Mouse (Mus musculus) heart, embryonic 15.5 days (tissue): ENCODE data around the gene Adam17. TPM values are rescaled to one million over a fixed set of nuclear protein-coding genes. Genes with fewer than 3 reads are reported as not detected.
"Not testable (repeated sequence)": the region's sequence is repeated elsewhere in the genome, so short reads cannot be mapped to it uniquely, and the experiment has no call there.

Experiments
- ATAC-seq: fragments of 200-750 bp; cut with Nextera tagmentation; replicated peaks from 2 replicates; pipeline ENCODE4 v1.8.0; 2017; ENCODE audit warnings: low read depth, moderate TSS enrichment; ENCODE audit not compliant: insufficient number of reproducible peaks, insufficient read depth, low FRiP score
- H3K27ac ChIP-seq: fragments of 300-500 bp; sonication (generic); 2 replicates; pipeline ENCODE4 v1.5.1; 2015; ENCODE audit warnings: mild to moderate bottlenecking, inconsistent platforms
- H3K27me3 ChIP-seq: fragments of 300-500 bp; sonication (generic); 2 replicates; pipeline ENCODE4 v1.6.1; 2015; ENCODE audit warnings: inconsistent platforms
- H3K36me3 ChIP-seq: fragments of 300-500 bp; sonication (generic); 2 replicates; pipeline ENCODE4 v1.6.1; 2015; ENCODE audit warnings: mild to moderate bottlenecking, inconsistent platforms
- H3K4me1 ChIP-seq: fragments of 300-500 bp; sonication (generic); replicated peaks from 2 replicates; pipeline ENCODE4 v1.6.1; 2015; ENCODE audit warnings: inconsistent platforms
- H3K4me2 ChIP-seq: fragments of 300-500 bp; sonication (generic); 2 replicates; pipeline ENCODE4 v1.6.1; 2015; ENCODE audit warnings: inconsistent platforms, mild to moderate bottlenecking, moderate library complexity
- H3K4me3 ChIP-seq: fragments of 300-500 bp; sonication (generic); 2 replicates; pipeline ENCODE4 v1.5.1; 2015; ENCODE audit warnings: mild to moderate bottlenecking, inconsistent platforms
- H3K9ac ChIP-seq: fragments of 300-500 bp; sonication (generic); 2 replicates; pipeline ENCODE4 v1.6.1; 2015; ENCODE audit warnings: mild to moderate bottlenecking, inconsistent platforms
- H3K9me3 ChIP-seq: fragments of 300-500 bp; sonication (generic); replicated peaks from 2 replicates; pipeline ENCODE4 v1.6.1; 2016; ENCODE audit warnings: inconsistent platforms
- WGBS: fragments of 180-500 bp; shearing (Covaris S2); methylation state at CpG from one replicate; pipeline ENCODE4 v1.1.7; 2015; ENCODE audit warnings: mixed read lengths; 5-methylcytosine and 5-hydroxymethylcytosine counted together
- polyA plus RNA-seq: library from polyadenylated mRNA; unstranded; fragments of >200 nt; fragmentation: Nextera tagmentation; extraction: Ambion mirVana; gene quantifications from 2 replicates; pipeline ENCODE4 v1.2.1, GENCODE M21; 2015

Adam17 gene
- polyA plus RNA-seq, 1 experiment from 2014 or later = 25.1 TPM

DNA sequence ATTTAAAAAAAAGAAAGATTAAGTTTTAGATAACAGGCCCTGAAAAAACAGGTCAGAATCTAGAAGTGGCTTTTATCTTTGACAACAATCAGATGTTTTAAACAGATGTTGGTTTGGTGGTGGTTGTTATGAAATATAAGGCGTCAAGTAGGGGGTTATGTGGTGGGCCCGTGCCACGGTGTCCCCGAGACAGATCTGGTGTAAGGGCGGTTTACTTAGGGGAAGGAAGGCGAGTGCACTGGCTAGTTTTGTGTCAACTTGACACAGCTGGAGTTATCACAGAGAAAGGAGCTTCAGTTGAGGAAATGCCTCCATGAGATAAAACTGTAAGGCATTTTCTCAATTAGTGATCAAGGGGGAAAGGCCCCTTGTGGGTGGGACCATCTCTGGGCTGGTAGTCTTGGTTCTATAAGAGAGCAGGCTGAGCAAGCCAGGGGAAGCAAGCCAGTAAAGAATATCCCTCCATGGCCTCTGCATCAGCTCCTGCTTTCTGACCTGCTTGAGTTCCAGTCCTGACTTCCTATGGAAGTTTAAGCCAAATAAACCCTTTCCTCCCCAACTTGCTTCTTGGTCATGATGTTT lies 5.4 kb upstream of the Adam17 start:
- H3K4me1 ChIP-seq, H3K36me3 ChIP-seq, H3K9me3 ChIP-seq, H3K27me3 ChIP-seq, H3K4me2 ChIP-seq, H3K27ac ChIP-seq, ATAC-seq, H3K4me3 ChIP-seq, H3K9ac ChIP-seq: not testable (repeated sequence)
- 66% methylated on average over 6 of the region's 6 CpGs for WGBS

DNA sequence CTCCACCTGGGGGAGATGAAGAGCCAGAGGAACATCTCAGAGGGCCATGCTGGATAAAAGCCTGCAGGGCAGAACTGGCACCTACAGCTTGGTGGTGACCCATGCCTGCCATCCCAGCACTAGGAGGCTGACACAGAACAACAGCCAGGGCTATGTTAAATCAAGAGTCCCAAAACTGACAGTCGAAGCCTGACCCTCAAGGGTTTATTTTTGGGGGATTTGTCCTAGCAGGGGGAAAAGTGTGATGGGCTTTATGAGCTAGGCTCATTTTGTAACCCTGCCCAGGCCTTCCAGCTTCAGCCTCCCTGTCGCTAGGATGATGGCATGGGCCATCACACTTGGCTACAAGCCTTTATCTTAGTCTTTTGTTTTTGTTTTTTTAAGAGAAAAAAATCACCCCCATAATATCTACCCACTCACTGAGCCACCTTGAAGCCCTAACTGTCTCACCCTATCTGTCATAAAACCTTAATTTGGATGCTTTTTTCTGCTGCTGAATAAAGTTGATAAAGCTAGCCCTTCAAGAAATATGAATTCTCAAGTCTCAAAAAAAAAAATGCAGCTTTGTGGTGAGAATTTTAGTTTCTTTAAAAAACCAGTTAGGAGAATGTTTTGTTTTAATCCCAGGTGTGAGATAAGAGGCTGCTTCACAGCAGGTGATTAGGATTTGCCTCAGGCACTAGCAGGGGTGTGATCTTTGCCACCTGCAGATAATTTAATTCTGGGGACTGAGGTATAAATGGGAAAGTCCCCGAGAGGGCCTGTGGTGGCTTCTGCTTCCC lies 2.1 kb upstream of the Adam17 start:
- H3K27ac ChIP-seq = no peak overlapping the region
- ATAC-seq = no peak
- H3K27me3 ChIP-seq = no peaks in the 10 kb centered on the region
- H3K9ac ChIP-seq = no peak overlapping the region
- 27% methylated on average over 3 of the region's 3 CpGs for WGBS
- no peak overlapping the region for H3K4me3 ChIP-seq
- no peak overlapping the region for H3K4me2 ChIP-seq
- no peaks in the 10 kb centered on the region for H3K36me3 ChIP-seq
- H3K9me3 ChIP-seq = no peaks in the 10 kb centered on the region
- peaks cover 8% of the 10 kb centered on the region; the same call in 1 of the 2 replicates for H3K4me1 ChIP-seq

DNA sequence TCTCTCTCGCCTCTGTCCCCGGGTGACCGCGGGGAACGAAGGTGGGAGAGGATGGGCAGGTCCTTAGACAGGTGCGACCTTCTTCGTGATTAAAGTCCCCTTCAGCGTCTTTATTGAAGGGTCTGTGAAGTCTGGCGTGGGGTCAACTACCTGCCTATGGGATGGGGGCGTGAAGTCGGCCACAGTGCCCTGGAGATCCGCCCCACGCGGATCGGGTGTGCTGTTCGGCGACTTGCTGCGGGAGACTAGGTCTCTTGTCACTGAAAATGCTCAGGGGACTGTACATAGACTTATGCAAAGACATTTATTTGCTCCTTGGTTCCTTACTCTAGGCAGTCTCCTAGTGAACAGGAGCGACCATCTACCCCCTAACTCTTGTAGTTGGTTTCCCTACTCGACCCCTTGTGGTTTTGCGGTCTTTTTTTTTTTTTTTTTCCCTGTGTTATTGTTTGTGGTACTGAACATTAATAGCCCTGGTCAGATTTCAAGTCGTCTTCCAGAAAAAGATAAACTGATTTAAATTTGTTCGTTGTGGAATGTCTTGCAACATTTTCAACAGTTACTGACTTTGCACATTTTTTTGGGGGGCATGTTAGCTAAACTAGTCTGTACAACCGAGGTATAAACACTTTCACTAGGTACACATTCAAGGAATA lies 516 bp upstream of the Adam17 start:
- peak overlapping the region; percentile 83 for H3K9ac ChIP-seq
- 2% methylated on average over 24 of the region's 24 CpGs for WGBS
- H3K4me3 ChIP-seq = peak overlapping the region; percentile 78
- peaks cover 8% of the 10 kb centered on the region; the same call in 1 of the 2 replicates for H3K4me1 ChIP-seq
- H3K27ac ChIP-seq = peak overlapping the region; percentile 96
- no peaks in the 10 kb centered on the region for H3K27me3 ChIP-seq
- H3K9me3 ChIP-seq = no peaks in the 10 kb centered on the region
- peak overlapping the region; percentile 84 for H3K4me2 ChIP-seq
- H3K36me3 ChIP-seq = no peaks in the 10 kb centered on the region
- ATAC-seq = peak; percentile 51

DNA sequence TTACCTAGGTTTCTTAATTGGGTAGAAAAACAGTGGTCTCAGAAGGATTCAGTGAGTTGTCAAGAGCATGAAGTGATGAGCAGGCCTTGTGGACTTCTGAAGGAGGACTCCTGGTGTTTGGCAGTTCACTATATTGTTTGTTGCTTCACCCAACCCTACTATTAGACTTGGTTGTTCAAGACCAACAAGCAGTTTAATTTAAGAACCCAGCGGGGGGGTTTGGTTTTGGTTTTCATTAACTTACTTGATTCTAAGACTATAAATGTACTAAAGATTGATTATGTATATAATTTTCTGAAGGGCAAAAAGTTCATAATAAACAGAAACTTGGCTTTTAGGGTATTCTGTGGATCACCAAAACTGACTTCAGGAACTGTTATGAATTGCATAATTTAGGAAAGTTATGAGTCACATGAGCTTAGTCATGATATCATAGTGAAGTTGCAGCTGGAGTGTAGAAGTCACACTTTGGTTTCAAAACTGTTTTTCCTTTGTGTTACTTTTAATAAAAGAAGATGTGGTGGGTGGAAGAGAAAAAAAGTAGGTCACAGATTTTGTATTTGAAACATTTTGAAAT lies 3.3 kb downstream of the Adam17 start:
- H3K9me3 ChIP-seq = no peaks in the 10 kb centered on the region
- no peak overlapping the region for H3K27ac ChIP-seq
- ATAC-seq = no peak
- no peak overlapping the region for H3K9ac ChIP-seq
- 98% methylated on average over 1 of the region's 1 CpGs for WGBS
- no peaks in the 10 kb centered on the region for H3K27me3 ChIP-seq
- H3K4me3 ChIP-seq = no peak overlapping the region
- H3K4me1 ChIP-seq = peaks cover 8% of the 10 kb centered on the region; the same call in 1 of the 2 replicates
- H3K4me2 ChIP-seq = no peak overlapping the region
- no peaks in the 10 kb centered on the region for H3K36me3 ChIP-seq

DNA sequence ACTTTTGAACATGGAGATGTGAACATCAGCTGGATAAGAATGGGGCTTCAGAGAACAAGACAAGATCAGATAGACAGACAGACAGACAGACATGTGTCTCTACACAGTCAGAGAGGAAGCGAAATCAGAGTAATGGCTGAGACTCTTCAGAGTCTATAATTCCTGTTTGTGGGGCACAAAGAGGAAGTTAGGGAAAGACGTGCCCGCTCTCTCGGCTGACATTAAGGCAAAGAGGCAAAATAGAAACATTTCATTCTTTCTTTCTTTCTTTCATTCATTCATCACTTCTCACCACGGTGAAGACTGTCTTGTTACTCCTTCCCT lies 4.4 kb downstream of the Adam17 start:
- no peaks in the 10 kb centered on the region for H3K36me3 ChIP-seq
- H3K4me1 ChIP-seq = peaks cover 5% of the 10 kb centered on the region; the same call in 1 of the 2 replicates
- no peak for ATAC-seq

DNA sequence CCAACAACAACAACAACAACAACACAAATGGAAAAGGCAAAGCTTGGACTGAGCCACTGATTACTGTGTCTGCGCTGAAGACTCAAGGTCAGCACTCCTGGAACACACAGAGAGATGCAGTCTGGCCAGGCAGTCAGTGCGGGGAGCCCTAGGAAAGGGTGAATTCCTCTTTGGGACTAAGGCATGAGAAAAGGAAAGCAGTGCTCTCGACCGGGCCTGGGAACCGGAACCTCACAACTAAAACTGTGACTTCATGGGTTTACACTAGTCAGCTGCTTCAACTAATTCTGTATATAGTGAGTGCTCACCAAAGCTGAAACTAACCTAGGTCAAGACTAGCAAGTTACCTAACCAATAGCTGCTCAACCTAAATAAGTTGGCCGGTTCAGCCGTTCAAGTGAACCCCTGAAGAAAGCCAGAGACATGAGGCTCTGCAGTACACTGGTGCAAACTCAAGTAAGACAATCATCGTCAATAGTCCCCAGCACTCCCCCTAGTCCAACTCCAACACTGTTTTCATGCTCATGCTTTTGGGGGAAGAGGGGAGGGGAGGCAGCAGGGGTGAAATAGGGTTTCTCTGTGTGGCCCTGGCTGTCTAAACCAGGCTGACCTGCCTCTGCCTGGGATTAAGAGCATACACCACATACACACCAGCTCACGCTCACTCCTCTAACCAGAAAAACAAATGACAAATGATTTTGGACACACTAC lies 4.9 kb downstream of the Adam17 start:
- H3K9ac ChIP-seq = no peak overlapping the region
- H3K27ac ChIP-seq = no peak overlapping the region
- 87% methylated on average over 9 of the region's 9 CpGs for WGBS
- ATAC-seq = no peak
- no peaks in the 10 kb centered on the region for H3K36me3 ChIP-seq
- H3K27me3 ChIP-seq = no peaks in the 10 kb centered on the region
- H3K4me3 ChIP-seq = no peak overlapping the region
- no peak overlapping the region for H3K4me2 ChIP-seq
- H3K4me1 ChIP-seq = peaks cover 5% of the 10 kb centered on the region; the same call in 1 of the 2 replicates
- H3K9me3 ChIP-seq = no peaks in the 10 kb centered on the region

More for the DNA sequence above, 4.4 kb downstream of the Adam17 start:
- WGBS = 94% methylated on average over 5 of the region's 5 CpGs
- Histone ChIP-seq H3K4me2 (no peak overlapping the region), H3K27ac (no peak overlapping the region), H3K27me3 (no peaks in the 10 kb centered on the region), H3K4me3 (no peak overlapping the region), H3K9ac (no peak overlapping the region), H3K9me3 (no peaks in the 10 kb centered on the region)

DNA sequence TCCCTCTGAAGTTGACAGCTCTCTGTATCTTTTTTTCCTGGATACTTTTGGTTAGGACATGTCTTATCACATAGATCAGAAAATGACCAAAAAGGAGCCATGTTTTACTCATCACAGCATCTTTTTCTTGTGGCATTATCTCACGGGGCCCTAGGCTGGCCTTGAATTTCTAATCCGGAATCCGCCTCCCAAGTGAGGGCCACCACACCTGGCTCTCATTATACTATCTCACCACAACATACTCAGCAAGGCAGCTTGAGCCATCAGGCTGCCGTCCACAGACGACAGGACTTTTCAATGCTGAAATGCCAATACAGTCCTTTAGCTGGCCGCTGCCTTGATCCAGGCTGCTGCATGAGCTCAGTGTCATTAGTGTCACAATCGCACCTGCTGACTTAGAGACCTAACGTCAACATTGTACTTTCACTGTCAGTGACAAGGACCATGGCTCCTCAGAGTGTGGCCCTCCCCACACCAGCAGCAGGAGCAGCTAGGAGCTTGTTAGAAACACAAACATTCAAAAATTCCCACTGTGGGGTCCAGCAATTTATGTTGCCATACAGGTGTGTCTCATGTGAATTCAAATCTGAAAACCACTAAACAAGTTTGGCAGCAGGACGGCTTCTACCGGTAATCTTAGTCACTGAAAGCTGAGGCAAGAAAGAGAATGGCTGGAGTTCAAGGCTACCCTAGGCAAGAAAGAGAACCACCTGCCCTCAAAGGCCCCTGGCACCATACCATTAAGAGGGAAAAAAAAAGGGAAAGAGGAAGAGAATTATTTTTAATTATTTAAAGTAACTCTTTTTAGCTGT lies 8.6 kb downstream of the Adam17 start:
- 69% methylated on average over 10 of the region's 10 CpGs for WGBS

DNA sequence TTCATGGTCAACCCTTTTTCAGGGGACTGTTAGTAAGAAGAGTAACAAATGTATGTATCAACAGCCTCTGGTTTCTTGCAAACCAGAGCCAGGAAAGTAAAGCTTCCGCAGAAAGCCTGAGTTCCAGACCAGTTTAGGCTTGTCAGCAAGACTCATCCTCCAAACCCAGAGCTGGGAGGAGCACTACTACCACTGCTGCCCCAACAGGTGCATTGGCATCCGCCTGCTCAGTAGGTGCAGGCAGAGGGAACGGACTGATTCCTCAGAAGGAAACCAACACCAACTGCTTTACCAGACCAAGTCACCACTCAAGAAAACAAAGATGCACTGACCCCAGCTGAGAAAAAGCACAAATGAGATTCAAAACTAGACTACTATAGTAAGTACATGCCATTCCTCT lies 10.2 kb downstream of the Adam17 start:
- WGBS = 89% methylated on average over 3 of the region's 3 CpGs
- H3K27ac ChIP-seq = no peak overlapping the region

More for the DNA sequence above, 8.6 kb downstream of the Adam17 start:
- H3K27ac ChIP-seq = no peak overlapping the region
- no peak overlapping the region for H3K4me2 ChIP-seq
- H3K9ac ChIP-seq = no peak overlapping the region
- H3K9me3 ChIP-seq = no peaks in the 10 kb centered on the region
- no peaks in the 10 kb centered on the region; the same call in 1 of the 2 replicates for H3K36me3 ChIP-seq
- H3K4me1 ChIP-seq = no peaks in the 10 kb centered on the region
- no peak for ATAC-seq
- H3K4me3 ChIP-seq = no peak overlapping the region
- no peaks in the 10 kb centered on the region for H3K27me3 ChIP-seq

DNA sequence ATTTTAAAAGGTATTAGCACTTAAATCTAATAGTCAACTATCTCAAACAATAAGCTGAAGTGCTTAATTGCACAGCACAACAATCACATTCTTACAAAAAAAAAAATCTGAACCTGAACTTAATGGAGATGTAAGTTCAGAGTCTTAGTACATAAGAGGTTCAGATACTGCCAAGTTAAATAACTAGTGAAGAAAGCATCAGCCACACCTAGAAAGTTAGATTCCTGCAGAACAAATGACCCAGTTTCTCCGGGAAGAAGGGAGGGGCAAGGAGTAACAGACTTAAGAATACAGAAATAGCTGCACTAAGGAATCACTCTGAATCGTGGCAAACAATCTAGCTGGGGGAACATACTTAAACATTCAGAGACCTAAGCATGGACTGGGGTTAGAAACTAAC lies 10.7 kb downstream of the Adam17 start:
- Histone ChIP-seq H3K4me2 (no peak overlapping the region), H3K36me3 (no peaks in the 10 kb centered on the region; the same call in 1 of the 2 replicates), H3K4me3 (no peak overlapping the region), H3K27ac (no peak overlapping the region), H3K9ac (no peak overlapping the region), H3K9me3 (no peaks in the 10 kb centered on the region), H3K4me1 (no peaks in the 10 kb centered on the region), H3K27me3 (no peaks in the 10 kb centered on the region)
- ATAC-seq = no peak
- WGBS = 50% methylated on average over 2 of the region's 2 CpGs

More for the DNA sequence above, 10.2 kb downstream of the Adam17 start:
- Histone ChIP-seq H3K36me3 (no peaks in the 10 kb centered on the region; the same call in 1 of the 2 replicates), H3K4me3 (no peak overlapping the region), H3K9ac (no peak overlapping the region), H3K4me1 (no peaks in the 10 kb centered on the region), H3K27me3 (no peaks in the 10 kb centered on the region), H3K4me2 (no peak overlapping the region), H3K9me3 (no peaks in the 10 kb centered on the region)
- no peak for ATAC-seq

DNA sequence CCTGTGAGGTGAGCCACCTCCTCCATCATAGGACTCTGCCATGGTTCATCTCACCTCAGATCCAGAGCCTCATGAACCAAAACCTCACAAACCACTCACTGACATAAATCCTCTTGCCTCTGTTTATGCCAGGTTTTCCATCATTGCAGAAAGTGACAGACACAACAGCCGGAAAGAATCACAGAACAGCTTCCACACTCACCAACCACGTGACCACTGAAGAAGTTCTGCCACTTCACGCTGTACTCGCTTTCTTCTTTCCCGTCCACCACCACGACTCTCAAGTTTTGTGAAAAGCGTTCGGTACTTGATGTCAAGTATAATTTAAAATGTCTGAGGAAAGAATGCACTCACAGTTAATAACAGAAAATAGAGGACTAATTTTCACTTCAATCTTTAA lies 19.8 kb downstream of the Adam17 start:
- Histone ChIP-seq H3K9ac (no peak overlapping the region), H3K4me2 (no peak overlapping the region), H3K9me3 (no peaks in the 10 kb centered on the region; the same call in 1 of the 2 replicates), H3K36me3 (peaks cover 46% of the 10 kb centered on the region), H3K4me3 (no peak overlapping the region), H3K4me1 (no peaks in the 10 kb centered on the region), H3K27me3 (no peaks in the 10 kb centered on the region), H3K27ac (no peak overlapping the region)
- 95% methylated on average over 8 of the region's 8 CpGs for WGBS
- no peak for ATAC-seq
